Mouse (Mus musculus): ENCODE data around the gene Lst1.

Gene Lst1

GRCm38 (mm10) chr17:35185639-35186611 is 2.3 kb downstream of the Lst1 start:
- DNase-seq (ENCODE audit: low spot score): peak; percentile 61

DNA sequence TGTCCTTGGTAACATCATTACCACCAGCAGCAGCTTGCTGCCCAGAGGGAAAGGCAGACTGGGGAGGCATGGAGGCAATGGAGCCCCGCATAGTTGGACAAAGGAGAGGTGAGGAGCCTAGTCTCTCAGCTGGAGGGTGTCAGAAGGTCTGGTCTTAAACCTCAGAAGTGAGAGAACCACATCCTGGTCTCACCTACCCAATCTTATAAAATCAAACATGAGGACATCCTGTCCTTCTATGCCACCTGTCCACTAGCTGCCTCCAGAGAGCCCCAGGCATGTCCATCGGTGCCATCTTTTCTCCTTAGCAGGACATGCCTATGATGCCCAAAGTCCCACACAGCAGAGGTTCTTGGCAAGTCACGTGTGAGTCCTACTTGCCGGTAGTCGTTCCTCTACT is 8.1 kb downstream of the Lst1 start:
- DNase-seq (ENCODE audit: low spot score): no peak

DNA sequence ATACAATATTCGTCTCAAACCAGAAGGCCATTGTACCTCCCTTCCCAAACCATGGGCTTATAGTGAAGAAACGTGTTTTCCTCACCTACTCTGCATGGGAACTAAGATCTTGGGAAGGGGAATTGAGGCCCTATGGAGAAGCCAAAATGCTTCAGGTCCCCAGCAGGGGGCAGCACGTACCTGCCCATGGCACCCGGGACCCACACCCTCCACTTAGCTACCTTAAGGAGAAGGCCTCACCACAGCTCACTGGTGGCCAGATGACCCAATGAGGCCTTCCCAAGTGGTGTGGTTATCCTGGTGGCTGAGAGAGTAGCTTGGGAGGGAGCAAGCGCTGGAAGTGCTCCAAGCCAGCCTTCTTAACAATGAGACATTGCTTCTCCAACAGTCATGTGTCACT is 9.7 kb downstream of the Lst1 start:
- DNase-seq (ENCODE audit: low spot score): peak; percentile 60

- DNase-seq (ENCODE audit: low spot score): no peak
These were observed 12.3 kb downstream of the Lst1 start, which contains the start of gene Aif1 for GRCm38 (mm10) chr17:35175968-35176367. Gene Aif1, minus strand, starts transcription at chr17:35176068.

DNA sequence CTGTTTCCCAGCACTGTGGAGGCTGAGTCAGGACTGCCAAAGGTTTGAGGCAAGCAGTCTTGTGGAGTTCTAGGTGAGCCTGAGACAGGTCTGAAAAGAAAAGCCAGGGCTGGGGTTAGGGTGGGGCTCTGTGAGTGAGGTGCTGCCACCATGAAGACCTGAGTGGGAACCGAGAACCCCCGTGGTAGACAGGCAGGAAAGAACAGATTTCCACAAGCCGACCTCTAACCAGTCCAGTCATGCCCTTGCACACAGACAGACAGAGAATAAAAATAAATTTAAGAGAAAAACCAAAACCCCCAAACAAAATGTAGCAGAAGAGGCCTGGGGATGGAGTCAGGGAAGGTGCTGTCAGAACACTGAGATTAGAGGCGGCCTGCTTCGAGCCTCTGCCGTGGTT is 12.9 kb downstream of the Lst1 start:
- no peak for DNase-seq (ENCODE audit: low spot score)

- no peak for DNase-seq (ENCODE audit: low spot score)
These were observed 13.8 kb downstream of the Lst1 start for GRCm38 (mm10) chr17:35174201-35174977.

DNA sequence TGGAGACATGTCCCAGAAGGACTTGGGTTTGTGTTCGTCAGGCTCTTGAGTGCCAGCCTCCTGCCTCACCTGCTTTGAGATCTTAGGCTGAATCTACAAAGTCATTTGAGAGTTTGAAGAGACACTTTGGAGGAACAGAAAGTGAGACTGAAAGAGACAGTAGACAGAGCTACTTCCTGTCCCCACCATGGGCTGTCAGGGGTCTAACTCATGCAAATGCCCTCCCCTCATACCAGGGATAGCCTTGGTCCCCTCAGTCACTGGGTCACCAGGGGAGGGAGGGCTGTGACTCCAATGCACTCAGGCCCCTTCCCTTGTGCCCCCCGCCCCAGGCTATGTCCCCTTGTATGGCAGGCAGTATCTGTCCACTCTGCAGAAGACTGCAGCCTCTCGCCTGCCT is 14.9 kb downstream of the Lst1 start:
- no peak for DNase-seq (ENCODE audit: low spot score)

DNA sequence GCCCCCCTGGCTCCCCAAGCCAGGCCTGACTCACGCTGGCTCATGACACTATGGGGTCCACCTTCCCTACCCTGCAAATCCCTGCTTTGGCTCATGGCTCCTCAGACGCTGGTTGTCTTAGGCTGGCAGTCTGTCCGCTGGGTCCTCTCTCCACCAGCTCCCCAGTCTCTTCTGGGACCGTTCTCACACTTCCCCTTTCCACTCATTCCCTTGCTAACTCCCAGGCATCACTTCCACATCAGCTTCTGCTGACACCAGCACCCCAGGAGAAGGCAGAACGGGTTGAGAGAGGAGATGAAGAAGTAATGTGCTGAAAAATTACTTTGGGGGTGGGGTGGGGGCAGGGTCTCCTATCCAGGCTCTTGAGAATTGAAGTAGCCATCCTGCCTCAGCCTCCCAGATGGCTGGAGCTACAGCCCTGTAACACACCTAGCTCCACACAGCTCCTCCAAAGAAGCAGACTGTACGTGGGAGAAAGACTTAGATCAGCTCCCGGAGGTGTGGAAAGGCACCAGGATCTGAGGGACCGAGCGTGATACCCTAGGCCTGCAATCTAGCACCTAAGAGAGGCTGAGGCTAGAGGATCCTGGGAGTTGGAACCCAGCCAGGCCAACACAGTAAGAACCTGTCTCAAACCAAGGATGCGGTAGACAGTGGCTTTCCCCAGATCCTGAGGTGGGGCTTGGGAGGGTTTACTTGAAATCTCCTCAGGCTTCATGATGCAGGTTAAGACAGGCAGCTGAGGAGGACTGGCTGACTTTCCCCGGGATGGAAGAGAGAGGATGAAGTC is 15.6 kb downstream of the Lst1 start:
- DNase-seq (ENCODE audit: low spot score): no peak

GRCm38 (mm10) chr17:35168541-35169207 is 19.6 kb downstream of the Lst1 start:
- no peak for DNase-seq (ENCODE audit: low spot score)

- DNase-seq (ENCODE audit: low spot score): no peak
These were observed 20.4 kb downstream of the Lst1 start for GRCm38 (mm10) chr17:35167794-35168193.

GRCm38 (mm10) chr17:35166352-35167035 is 21.7 kb downstream of the Lst1 start:
- peak; percentile 45 for DNase-seq (ENCODE audit: low spot score)

DNA sequence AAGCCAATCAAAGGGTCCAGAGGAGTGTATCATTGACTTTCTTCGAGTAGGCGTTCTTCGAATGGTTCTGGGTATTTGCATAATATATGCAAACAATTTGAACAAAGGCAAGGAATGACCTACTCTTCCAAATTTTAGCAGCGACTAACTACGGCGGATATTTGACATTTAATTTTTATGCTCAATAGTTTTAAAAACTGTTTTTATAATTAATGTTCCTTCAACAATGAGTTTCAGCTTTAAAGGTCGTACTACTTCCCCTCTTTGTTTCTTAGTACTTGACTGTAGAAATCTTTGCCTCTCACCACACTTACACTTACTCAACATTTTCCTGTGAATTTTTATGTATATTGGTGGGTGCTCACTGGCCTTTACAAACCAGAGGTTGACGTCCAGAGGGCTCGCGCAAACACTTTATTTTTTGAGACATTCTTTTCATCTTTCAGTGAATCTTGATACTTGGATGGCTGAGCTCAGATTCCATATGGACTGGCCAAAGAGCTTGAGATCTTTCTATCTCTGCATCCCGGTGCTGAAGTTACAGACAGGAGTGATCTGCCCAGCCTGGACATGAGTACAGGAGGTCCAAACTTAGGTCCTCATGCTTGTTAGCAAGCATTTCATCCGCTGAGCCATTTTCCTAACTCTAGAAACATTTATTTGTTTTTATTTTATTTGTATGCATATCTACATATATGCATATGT is 22.6 kb downstream of the Lst1 start:
- DNase-seq (ENCODE audit: low spot score): no peak

DNA sequence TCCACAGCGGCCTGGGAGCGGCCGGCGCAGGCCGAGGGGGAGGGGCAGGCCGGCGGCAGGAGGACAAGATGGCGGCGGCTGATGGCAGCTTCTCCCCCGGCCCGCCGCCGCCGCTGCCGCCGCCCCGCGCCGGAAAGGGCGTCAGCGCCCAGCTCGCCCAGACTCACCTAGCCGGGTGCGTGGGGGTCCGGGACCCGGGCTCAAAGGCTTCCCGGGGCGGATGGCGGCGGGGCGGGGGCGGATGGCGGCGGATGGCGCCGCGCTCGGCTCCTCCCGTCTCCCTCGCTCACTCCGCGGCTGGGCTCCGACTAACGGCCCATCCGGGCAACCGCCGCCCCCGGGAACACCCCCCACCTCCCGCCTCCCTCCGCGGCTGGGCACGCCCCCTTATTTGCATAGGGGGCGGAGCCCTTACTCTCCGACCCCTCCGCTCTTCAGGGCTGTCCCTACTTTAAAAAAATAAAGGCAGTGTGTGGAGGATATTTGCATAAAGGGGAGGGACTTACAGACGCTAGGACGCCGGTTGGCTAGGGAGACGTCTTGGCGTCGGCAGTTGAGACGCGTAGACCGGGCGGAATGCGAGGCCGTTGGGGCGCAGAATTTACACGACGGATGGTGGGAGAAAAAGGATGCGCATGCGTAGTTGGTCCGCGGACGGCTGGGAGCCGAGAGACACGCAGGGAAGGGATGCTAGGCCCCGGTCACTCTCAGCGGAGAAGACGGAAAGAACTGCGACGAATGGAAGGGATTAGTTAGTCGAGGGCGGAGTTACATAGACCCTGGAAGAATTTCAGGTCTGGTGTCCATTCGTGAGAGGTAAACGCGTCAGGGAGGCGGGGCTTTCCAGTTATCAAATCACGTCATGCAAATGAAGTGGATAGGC is 23.4 kb downstream of the Lst1 start, which contains the start of gene Prrc2a:
Gene Prrc2a (minus strand): TSS at position 330 of the 883 bp plus-strand sequence.
- peak; percentile 92 for DNase-seq (ENCODE audit: low spot score)

GRCm38 (mm10) chr17:35164218-35164567 is 24.0 kb downstream of the Lst1 start:
- no peak for DNase-seq (ENCODE audit: low spot score)

DNA sequence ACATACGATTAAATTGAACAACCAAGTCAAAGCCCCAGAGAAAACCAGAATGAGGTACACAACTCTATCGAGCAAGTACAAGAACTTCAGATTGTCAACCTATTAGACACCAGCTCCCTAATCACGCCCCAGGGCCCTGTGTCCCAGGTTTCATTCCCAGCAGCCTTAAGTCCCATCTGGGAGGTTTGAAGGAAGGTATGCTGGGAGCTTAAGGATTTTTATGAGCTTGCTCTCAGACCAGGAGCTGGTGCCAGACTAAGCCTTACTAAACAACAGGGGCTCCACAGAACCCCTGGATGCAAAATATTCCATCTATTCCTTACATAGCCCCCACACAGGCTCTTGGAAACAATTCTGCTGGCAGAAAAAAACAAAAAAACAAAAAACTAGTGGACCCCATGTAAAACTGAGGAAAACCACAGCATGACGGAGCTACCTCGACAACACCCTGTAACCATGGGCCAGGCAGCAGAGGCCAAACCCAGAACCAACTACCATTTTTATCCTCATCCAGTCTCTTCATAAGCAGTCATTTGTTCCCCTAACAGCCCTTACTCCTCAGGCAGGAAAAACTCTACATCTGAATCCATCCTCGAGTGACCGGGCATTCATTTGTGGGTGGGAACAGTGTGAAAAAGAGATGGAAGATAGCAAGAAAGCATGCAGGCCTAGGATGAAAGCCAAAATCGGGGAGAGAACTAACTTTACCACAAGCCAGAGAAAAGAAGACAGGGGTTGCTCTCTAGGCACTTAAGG is 24.7 kb downstream of the Lst1 start:
- no peak for DNase-seq (ENCODE audit: low spot score)

DNA sequence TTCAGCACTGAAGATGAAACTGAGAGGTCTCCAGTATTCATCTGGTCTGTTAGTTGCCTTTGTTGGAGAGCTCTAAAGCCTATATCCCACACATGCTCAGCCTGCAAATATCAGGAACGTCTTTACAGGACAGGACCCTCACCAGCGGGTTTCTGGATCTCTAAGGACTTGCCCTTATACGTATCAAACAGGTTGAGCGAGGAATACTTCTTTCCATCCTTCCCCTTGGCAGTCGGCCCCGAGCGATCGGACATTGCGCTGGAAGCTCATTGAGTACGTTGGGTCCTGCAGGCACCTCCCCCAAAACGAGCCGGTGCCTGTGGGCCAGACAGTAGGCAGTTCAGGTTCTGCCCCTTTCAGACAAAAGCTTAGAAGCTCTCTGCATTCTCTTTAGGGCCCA is 25.5 kb downstream of the Lst1 start:
- DNase-seq (ENCODE audit: low spot score): no peak

DNA sequence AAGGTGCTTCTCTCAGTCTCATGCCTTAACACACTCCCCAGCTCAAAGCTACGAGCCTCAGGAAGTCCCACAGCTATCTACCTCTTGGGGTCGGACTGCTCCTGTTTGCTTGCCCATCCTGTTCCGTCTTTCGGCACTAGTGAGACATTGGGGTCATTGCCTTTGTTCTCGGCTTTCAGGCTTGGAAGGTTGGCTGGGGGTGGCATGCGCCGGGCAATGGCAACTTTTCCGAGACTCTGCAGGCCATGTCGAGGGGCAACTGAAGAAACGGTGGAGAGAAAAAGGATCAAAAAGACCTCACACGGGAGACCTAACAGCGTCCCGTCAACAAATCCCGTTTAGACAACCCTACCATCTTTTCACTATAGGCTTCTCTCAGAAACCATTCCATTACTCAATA is 26.1 kb downstream of the Lst1 start:
- no peak for DNase-seq (ENCODE audit: low spot score)

DNA sequence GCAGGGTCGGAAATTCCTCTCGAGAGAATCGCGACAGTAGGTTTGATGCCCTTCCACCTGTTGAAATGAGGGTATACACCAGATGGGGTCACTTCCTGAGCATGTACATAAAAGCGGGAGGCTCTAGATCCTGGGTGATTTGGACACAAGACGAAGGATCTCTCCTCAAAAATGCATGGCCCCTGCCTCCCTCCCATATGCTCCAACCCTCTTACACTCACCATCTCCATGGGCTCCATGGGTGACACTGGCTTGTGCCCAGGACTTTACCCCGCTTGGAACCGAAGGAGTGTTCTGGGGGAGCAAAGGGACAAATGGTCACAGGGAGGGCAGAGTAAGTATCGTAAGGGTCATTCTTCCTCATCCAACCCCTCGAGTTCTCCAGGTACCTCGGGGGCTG is 26.8 kb downstream of the Lst1 start:
- no peak for DNase-seq (ENCODE audit: low spot score)

- DNase-seq (ENCODE audit: low spot score): no peak
These were observed 28.6 kb downstream of the Lst1 start for GRCm38 (mm10) chr17:35159638-35160037.
